Mouse (Mus musculus): ENCODE results near the gene Tnfaip1. TPM values are rescaled to one million over a fixed set of nuclear protein-coding genes. Genes with fewer than 3 reads are reported as not detected.
"Not testable (repeated sequence)": the region's sequence is repeated elsewhere in the genome, so short reads cannot be mapped to it uniquely, and the experiment has no call there.

The Tnfaip1 gene
- 10 to 100 TPM; 39.9 to 52.6 (median 47.0) TPM for total RNA-seq (2022)

DNA sequence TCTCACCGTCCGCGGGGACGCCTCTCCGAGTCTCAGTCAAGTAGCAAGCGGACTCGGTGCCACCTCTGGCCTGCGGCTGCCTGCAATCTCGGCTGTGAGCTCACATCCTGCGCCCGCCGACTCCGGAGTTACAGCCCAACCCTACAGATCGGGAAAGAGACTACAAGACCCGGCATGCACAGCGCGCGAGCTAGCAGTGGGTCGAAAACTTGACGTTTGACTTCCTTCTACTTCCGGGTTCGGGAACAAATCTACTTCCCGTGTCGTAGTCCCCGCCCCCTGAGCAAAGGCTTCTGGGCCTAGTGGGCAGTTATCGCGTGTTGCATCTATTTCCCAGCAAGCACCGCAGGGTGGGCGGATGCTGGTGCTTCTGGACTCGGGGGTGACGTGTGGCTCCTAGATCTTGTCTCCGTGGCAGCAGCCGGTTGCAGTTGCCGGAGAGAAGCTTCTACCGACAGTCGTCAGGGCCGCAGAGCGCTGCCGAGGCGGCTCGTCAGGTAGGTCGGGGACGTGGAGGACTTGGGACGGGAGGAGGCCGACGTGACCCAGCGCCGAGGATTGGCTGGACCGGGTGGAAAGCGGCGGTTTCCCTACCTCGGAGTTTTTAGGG, at the start of gene Tnfaip1, which contains the start of gene Ift20:
Gene Tnfaip1 (minus strand): TSS at position 253 of the 610 bp plus-strand sequence.
Gene Ift20 (plus strand): TSS at position 282 of the 610 bp plus-strand sequence.
- peak; percentile 99 for DNase-seq

DNA sequence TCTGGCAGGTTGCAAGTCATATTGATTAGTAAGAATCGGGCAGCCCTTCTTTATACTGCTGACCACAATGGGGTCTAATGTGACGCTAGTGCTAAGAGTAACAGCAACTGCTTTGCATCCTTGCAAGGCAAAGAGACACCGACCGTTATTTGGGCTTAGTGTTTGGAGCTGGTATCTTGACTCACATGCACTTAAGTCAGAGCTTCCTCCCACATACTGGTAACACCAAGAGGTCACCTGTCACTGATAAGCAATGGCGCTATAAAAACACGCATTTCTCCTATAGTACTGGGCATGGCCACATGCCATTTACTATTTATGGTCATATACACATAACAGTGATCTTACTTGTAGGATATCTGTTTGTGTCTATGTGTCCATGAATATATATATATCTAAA, 46.7 kb upstream of the Tnfaip1 start:
- DNase-seq = no peak

GRCm38 (mm10) chr11:78574975-78575374, 38.8 kb upstream of the Tnfaip1 start:
- DNase-seq = no peak

GRCm38 (mm10) chr11:78574536-78574935, 38.4 kb upstream of the Tnfaip1 start:
- no peak for DNase-seq

DNA sequence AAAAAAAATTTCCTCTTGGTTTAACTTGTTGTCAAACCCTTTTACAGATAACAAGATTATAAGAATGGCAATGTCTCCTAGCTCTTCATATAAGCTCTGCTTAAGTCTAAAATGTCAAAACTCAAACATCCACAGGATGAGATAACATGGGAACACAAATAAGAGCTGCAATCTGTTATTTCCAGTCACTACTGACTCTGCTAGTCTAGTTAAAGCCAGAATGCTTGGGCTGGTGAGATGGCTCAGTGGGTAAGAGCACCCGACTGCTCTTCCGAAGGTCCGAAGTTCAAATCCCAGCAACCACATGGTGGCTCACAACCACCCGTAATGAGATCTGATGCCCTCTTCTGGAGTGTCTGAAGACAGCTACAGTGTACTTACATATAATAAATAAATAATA, 37.9 kb upstream of the Tnfaip1 start:
- DNase-seq = not testable (repeated sequence)

GRCm38 (mm10) chr11:78571854-78572253, 35.7 kb upstream of the Tnfaip1 start:
- no peak for DNase-seq

- DNase-seq = no peak
Measured at GRCm38 (mm10) chr11:78571441-78571840, 35.3 kb upstream of the Tnfaip1 start.

GRCm38 (mm10) chr11:78569806-78570205, 33.7 kb upstream of the Tnfaip1 start:
- DNase-seq = no peak

GRCm38 (mm10) chr11:78568827-78569226, 32.7 kb upstream of the Tnfaip1 start:
- no peak for DNase-seq

DNA sequence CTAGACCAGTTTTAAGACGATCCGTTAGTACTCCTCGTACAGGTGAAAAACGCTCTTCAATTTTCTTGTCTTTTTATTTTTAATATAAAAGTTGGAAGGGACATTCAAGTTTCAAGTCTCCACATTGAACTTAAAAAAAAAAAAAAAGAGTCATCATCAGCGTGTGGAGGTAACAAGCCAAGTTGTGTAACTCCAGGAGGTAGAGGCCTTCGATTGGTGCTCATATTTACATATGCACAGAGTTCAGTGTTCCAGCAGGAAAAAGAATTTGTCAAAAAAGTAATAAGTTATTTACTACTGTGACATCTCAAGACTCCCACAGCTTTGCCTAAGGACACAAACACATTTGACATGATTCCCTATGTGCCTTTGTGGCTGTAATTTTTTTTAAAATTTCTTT, 31.5 kb upstream of the Tnfaip1 start:
- DNase-seq = no peak

- DNase-seq = no peak
Measured at GRCm38 (mm10) chr11:78566775-78567174, 30.6 kb upstream of the Tnfaip1 start.

- DNase-seq = peak; percentile 60
Measured at GRCm38 (mm10) chr11:78560447-78560846, 24.3 kb upstream of the Tnfaip1 start.

DNA sequence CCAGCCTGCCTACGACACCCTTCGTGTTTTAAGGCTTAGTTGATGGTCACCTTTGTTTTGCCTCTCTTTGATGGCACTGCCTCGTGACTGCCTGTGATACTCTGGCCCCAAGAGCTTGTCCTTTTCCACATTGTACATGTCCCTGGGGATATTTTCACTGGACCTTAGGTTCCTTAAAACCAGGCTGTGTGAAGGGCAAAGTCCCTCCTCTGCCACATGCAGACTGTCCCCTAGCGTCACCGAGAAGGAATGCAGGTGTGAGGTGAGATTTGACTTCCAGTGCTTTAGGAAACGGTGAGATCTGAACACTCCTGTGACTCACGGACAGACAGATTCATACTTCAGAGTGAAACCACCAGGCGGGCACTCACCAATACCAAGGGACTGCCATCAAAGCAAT, 21.1 kb upstream of the Tnfaip1 start:
- DNase-seq = no peak

GRCm38 (mm10) chr11:78556070-78556469, 19.9 kb upstream of the Tnfaip1 start:
- no peak for DNase-seq

- peak; percentile 55 for DNase-seq
Measured at GRCm38 (mm10) chr11:78555623-78556022, 19.5 kb upstream of the Tnfaip1 start.

- no peak for DNase-seq
Measured at GRCm38 (mm10) chr11:78551059-78551398, 14.9 kb upstream of the Tnfaip1 start.

DNA sequence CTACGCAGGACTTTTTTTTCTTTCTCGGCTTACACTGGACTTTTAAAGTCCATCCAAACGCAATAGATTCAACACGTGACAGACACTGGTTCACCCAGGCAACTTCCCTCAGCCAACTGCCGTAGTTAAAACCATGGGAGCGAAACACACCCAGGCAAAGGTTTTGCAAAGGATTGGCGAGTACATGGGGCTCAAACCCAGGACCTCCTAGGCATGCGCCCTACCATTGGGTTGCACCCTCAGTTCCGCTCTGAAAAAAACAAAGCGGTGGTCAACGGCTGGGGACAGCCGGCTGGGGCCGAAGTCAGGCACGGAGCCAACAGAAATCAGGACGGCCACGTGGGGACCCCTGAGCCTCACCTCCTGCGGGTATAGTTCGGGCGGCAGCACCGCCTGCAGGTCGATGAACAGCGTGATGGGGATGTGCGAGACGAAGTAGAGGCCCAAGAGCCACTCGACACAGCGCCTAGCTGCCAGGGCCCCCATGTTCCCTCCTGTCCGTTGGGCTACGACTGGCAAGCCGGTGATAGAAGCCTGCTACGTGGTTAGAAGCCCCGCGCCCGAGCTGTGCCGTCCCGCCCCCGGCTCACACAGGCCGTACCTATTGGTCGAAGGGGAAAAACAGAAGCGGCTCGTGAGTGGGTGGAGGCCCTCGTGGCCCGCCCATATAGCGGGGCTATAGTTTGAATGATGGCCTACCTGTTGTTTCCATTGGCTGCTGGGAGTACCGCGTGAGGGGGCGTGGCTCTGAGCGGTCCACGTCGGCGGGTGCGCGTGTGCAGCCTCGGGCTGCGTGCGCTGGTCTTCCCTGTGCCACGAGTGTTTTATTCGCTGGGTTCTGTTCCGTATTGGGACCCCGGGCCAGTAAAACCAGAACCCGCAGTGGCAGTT, 14.3 kb upstream of the Tnfaip1 start, which contains the start of gene Tmem97:
Gene Tmem97 (minus strand): TSS at position 610 of the 891 bp plus-strand sequence.
- DNase-seq = peak; percentile 97

- no peak for DNase-seq
Measured at GRCm38 (mm10) chr11:78549491-78549987, 13.4 kb upstream of the Tnfaip1 start.

- DNase-seq = no peak
Measured at GRCm38 (mm10) chr11:78547718-78548460, 11.8 kb upstream of the Tnfaip1 start.

DNA sequence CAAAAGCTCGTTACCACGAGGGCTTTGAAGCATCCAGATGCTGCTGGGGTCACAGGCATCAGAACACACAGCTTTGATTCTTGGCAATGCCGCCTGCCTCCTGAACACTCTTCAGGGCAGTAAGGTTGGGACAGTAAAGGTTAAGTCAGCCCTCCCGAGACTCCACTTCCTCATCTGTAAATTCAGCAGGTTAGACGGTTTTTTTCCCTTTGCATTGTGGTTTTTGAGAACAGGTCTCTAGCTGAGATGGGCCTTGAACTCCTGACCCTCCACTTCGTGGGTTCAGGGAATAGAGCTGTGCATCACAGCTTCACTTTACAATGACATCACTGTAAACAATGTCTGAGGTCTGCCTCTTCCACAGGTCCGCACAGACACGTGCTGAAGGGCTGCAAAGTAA, 9.0 kb upstream of the Tnfaip1 start:
- DNase-seq = no peak

GRCm38 (mm10) chr11:78544449-78545111, 8.4 kb upstream of the Tnfaip1 start:
- DNase-seq = no peak

DNA sequence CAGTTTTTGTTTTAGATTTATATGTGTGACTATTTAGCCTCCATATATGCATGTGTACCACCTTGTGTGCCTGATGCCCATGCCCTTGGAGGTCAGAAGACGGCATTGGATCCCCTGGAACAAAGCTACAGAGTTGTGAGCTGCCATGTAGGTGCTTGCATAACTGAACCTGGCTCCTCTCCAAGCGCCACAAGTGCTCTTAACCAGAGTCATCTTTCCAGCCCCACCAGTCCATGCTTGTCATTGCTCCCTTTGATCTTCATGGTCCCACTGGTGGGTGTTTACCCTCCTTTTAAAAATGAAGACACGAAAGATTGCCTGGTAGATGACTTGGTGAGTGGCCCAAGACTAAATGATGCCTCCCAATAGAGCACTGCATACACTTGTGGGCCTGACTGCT, 4.2 kb upstream of the Tnfaip1 start:
- no peak for DNase-seq
